Mouse (Mus musculus) megakaryocyte, embryonic 14.5 days (primary cell): ENCODE results near the gene Hoxc9. TPM values are rescaled to one million over a fixed set of nuclear protein-coding genes. Genes with fewer than 3 reads are reported as not detected.

ENCODE experiments used
- H3K27me3 ChIP-seq: replicated peaks from 2 replicates; pipeline ENCODE3; 2012; ENCODE audit warnings: inconsistent platforms
- H3K36me3 ChIP-seq: replicated peaks from 2 replicates; pipeline ENCODE3; 2012; ENCODE audit warnings: low read length, inconsistent platforms, mixed read lengths
- H3K4me1 ChIP-seq: 2 replicates; pipeline ENCODE4 v1.6.1; 2012; ENCODE audit warnings: inconsistent platforms
- H3K4me3 ChIP-seq: replicated peaks from 2 replicates; pipeline ENCODE3; 2012; ENCODE audit warnings: moderate library complexity, mild to moderate bottlenecking, inconsistent platforms
- H3K9me3 ChIP-seq: 2 replicates; pipeline ENCODE4 v1.6.1; 2012; ENCODE audit warnings: inconsistent platforms
- FLI1 ChIP-seq: IDR thresholded peaks from 2 replicates; pipeline ENCODE4 v1.6.1; 2012; ENCODE audit warnings: low read length, inconsistent platforms, mixed read lengths
- GATA1 ChIP-seq: IDR thresholded peaks from 3 replicates; pipeline ENCODE4 v1.6.1; 2012; ENCODE audit warnings: mixed read lengths, low read length, inconsistent platforms, borderline replicate concordance
- polyA plus RNA-seq: library from polyadenylated mRNA; stranded (reverse); fragments of >175 nt; gene quantifications from 2 replicates; pipeline ENCODE4 v1.2.3, GENCODE M21; 2012; ENCODE audit warnings: low replicate concordance; ENCODE audit not compliant: insufficient read depth

The Hoxc9 gene
- polyA plus RNA-seq, 1 experiment = not detected

- peaks cover 41% of the 10 kb centered on the region for H3K4me1 ChIP-seq
- H3K27me3 ChIP-seq = peaks cover 97% of the 10 kb centered on the region
- TF ChIP-seq GATA1 (no peak), FLI1 (no peak)
- H3K36me3 ChIP-seq = no peaks in the 10 kb centered on the region
- no peaks in the 10 kb centered on the region for H3K9me3 ChIP-seq
- peak overlapping the region; percentile 86 for H3K4me3 ChIP-seq
Measured at GRCm38 (mm10) chr15:102977423-102977974, 1.3 kb downstream of the Hoxc9 start.

- Histone ChIP-seq H3K4me3 (no peak overlapping the region), H3K9me3 (no peaks in the 10 kb centered on the region), H3K27me3 (peaks cover 96% of the 10 kb centered on the region), H3K4me1 (peaks cover 40% of the 10 kb centered on the region), H3K36me3 (no peaks in the 10 kb centered on the region)
- TF ChIP-seq GATA1 (no peak), FLI1 (no peak)
Measured at GRCm38 (mm10) chr15:102978615-102979515, 2.6 kb downstream of the Hoxc9 start.

- no peak overlapping the region for H3K4me3 ChIP-seq
- no peaks in the 10 kb centered on the region for H3K9me3 ChIP-seq
- peaks cover 98% of the 10 kb centered on the region for H3K27me3 ChIP-seq
- H3K4me1 ChIP-seq = peaks cover 40% of the 10 kb centered on the region
- TF ChIP-seq GATA1 (no peak), FLI1 (no peak)
- H3K36me3 ChIP-seq = no peaks in the 10 kb centered on the region
Measured at GRCm38 (mm10) chr15:102979936-102980335, 3.7 kb downstream of the Hoxc9 start.

GRCm38 (mm10) chr15:102980352-102980751, 4.1 kb downstream of the Hoxc9 start:
- no peak overlapping the region for H3K4me3 ChIP-seq
- peaks cover 40% of the 10 kb centered on the region for H3K4me1 ChIP-seq
- TF ChIP-seq GATA1 (no peak), FLI1 (no peak)
- no peaks in the 10 kb centered on the region for H3K9me3 ChIP-seq
- no peaks in the 10 kb centered on the region for H3K36me3 ChIP-seq
- H3K27me3 ChIP-seq = peaks cover 98% of the 10 kb centered on the region

GRCm38 (mm10) chr15:102980912-102981311, 4.7 kb downstream of the Hoxc9 start:
- Histone ChIP-seq H3K9me3 (no peaks in the 10 kb centered on the region), H3K4me3 (no peak overlapping the region), H3K27me3 (peaks cover 98% of the 10 kb centered on the region), H3K4me1 (peaks cover 35% of the 10 kb centered on the region), H3K36me3 (no peaks in the 10 kb centered on the region)
- no peak for TF ChIP-seq FLI1

- H3K4me1 ChIP-seq = peaks cover 27% of the 10 kb centered on the region
- TF ChIP-seq GATA1 = no peak
- no peak for TF ChIP-seq FLI1
- H3K36me3 ChIP-seq = no peaks in the 10 kb centered on the region
Measured at GRCm38 (mm10) chr15:102981379-102982288, 5.4 kb downstream of the Hoxc9 start.

GRCm38 (mm10) chr15:102983716-102984115, 7.5 kb downstream of the Hoxc9 start:
- H3K4me1 ChIP-seq = peaks cover 19% of the 10 kb centered on the region
- peaks cover 97% of the 10 kb centered on the region for H3K27me3 ChIP-seq
- H3K9me3 ChIP-seq = no peaks in the 10 kb centered on the region
- TF ChIP-seq GATA1 (no peak), FLI1 (no peak)
- no peaks in the 10 kb centered on the region for H3K36me3 ChIP-seq
- H3K4me3 ChIP-seq = no peak overlapping the region

More at GRCm38 (mm10) chr15:102981379-102982288, 5.4 kb downstream of the Hoxc9 start:
- no peaks in the 10 kb centered on the region for H3K9me3 ChIP-seq
- peak overlapping the region; percentile 74 for H3K4me3 ChIP-seq
- peaks cover 98% of the 10 kb centered on the region for H3K27me3 ChIP-seq

- TF ChIP-seq GATA1 (no peak), FLI1 (no peak)
- no peaks in the 10 kb centered on the region for H3K9me3 ChIP-seq
- H3K4me3 ChIP-seq = no peak overlapping the region
- H3K36me3 ChIP-seq = no peaks in the 10 kb centered on the region
- H3K4me1 ChIP-seq = peaks cover 16% of the 10 kb centered on the region
- peaks cover 97% of the 10 kb centered on the region for H3K27me3 ChIP-seq
Measured at GRCm38 (mm10) chr15:102984521-102984920, 8.3 kb downstream of the Hoxc9 start.

GRCm38 (mm10) chr15:102984925-102985324, 8.7 kb downstream of the Hoxc9 start:
- H3K4me1 ChIP-seq = peaks cover 16% of the 10 kb centered on the region
- no peak overlapping the region for H3K4me3 ChIP-seq
- peaks cover 97% of the 10 kb centered on the region for H3K27me3 ChIP-seq
- H3K36me3 ChIP-seq = no peaks in the 10 kb centered on the region
- no peaks in the 10 kb centered on the region for H3K9me3 ChIP-seq
- no peak for TF ChIP-seq FLI1
- TF ChIP-seq GATA1 = no peak
